Mouse (Mus musculus) MEL (cell line): Measurements from ENCODE around the gene Fah. TPM values are rescaled to one million over a fixed set of nuclear protein-coding genes. Genes with fewer than 3 reads are reported as not detected.

ENCODE experiments used
- DNase-seq: peaks from one replicate; pipeline ENCODE4 v3.0.0; 2011; ENCODE audit warnings: low read depth, low spot score
- H3K27ac ChIP-seq: 2 replicates; pipeline ENCODE4 v1.5.1; 2012; ENCODE audit warnings: low read depth, mild to moderate bottlenecking, control low read depth, low read length, moderate library complexity; ENCODE audit not compliant: control insufficient read depth
- H3K27me3 ChIP-seq, 2 experiments: fragments of 150-350 bp in 1 of 2; sonication (generic) in 1 of 2; 2 replicates each; pipeline ENCODE4 v1.6.1; 2012; ENCODE audit warnings: low read length in 2 of 2, mild to moderate bottlenecking in 2 of 2, improper control_type of control experiment in 1 of 2, moderate library complexity in 1 of 2; ENCODE audit not compliant: insufficient read depth in 2 of 2, control insufficient read depth in 1 of 2
- H3K36me3 ChIP-seq, 2 experiments: 2 replicates each; pipeline ENCODE4 v1.6.1; 2012 to 2014; ENCODE audit warnings: low read length in 2 of 2, improper control_type of control experiment in 1 of 2, inconsistent platforms in 1 of 2, mild to moderate bottlenecking in 1 of 2; ENCODE audit not compliant: insufficient read depth in 2 of 2, control insufficient read depth in 1 of 2
- H3K4me1 ChIP-seq, 2 experiments: fragments of 150-350 bp in 1 of 2; sonication (generic) in 1 of 2; 2 replicates each; pipeline ENCODE4 v1.6.1; 2012; ENCODE audit warnings: low read length in 2 of 2, improper control_type of control experiment in 1 of 2, mild to moderate bottlenecking in 1 of 2; ENCODE audit not compliant: insufficient read depth in 2 of 2, control insufficient read depth in 1 of 2
- H3K4me3 ChIP-seq, 2 experiments: fragments of 150-350 bp in 1 of 2; sonication (generic) in 1 of 2; 2 replicates each; pipeline ENCODE4 v1.5.1; 2012; ENCODE audit warnings: low read depth in 2 of 2, low read length in 2 of 2, mild to moderate bottlenecking in 2 of 2, moderate library complexity in 2 of 2, control low read depth in 1 of 2, improper control_type of control experiment in 1 of 2; ENCODE audit not compliant: control insufficient read depth in 1 of 2, insufficient read depth in 1 of 2
- H3K79me2 ChIP-seq: 2 replicates; pipeline ENCODE4 v1.6.1; 2012; ENCODE audit warnings: mild to moderate bottlenecking, low read length, moderate library complexity; ENCODE audit not compliant: control insufficient read depth, poor library complexity, insufficient read depth
- H3K9ac ChIP-seq: 2 replicates; pipeline ENCODE4 v1.6.1; 2012; ENCODE audit warnings: low read depth, mild to moderate bottlenecking, control low read depth, low read length, moderate library complexity; ENCODE audit not compliant: control insufficient read depth, poor library complexity, severe bottlenecking
- H3K9me3 ChIP-seq: fragments of 150-350 bp; sonication (generic); replicated peaks from 2 replicates; pipeline ENCODE4 v1.6.1; 2012; ENCODE audit warnings: mild to moderate bottlenecking, low read length, improper control_type of control experiment, moderate library complexity; ENCODE audit not compliant: insufficient read depth
- CHD1 ChIP-seq: IDR thresholded peaks from 2 replicates; pipeline ENCODE4 v1.6.1; 2012; ENCODE audit warnings: low read depth, mild to moderate bottlenecking, inconsistent platforms, low read length, improper control_type of control experiment
- E2F4 ChIP-seq: IDR thresholded peaks from 2 replicates; pipeline ENCODE4 v1.6.1; 2011; ENCODE audit warnings: low read depth, low read length, improper control_type of control experiment, borderline replicate concordance
- EP300 ChIP-seq, 2 experiments: IDR thresholded peaks; 2 replicates each; pipeline ENCODE4 v1.6.1; 2011; ENCODE audit warnings: improper control_type of control experiment in 2 of 2, low read length in 2 of 2, low read depth in 1 of 2, mild to moderate bottlenecking in 1 of 2
- ETS1 ChIP-seq: IDR thresholded peaks from 2 replicates; pipeline ENCODE4 v1.6.1; 2012; ENCODE audit warnings: low read depth, mild to moderate bottlenecking, inconsistent platforms, low read length, improper control_type of control experiment, moderate library complexity
- GABPA ChIP-seq: IDR thresholded peaks from 2 replicates; pipeline ENCODE4 v1.6.1; 2012; ENCODE audit warnings: low read depth, mild to moderate bottlenecking, inconsistent platforms, low read length, improper control_type of control experiment, moderate library complexity
- GATA1 ChIP-seq: IDR thresholded peaks from 2 replicates; pipeline ENCODE4 v1.6.1; 2011; ENCODE audit warnings: low read depth, low read length, improper control_type of control experiment
- HCFC1 ChIP-seq: IDR thresholded peaks from 2 replicates; pipeline ENCODE4 v1.6.1; 2012; ENCODE audit warnings: low read depth, mild to moderate bottlenecking, inconsistent platforms, low read length, improper control_type of control experiment, moderate library complexity
- KAT2A ChIP-seq: conservative IDR thresholded peaks from 2 replicates; pipeline ENCODE4 v1.6.1; 2012; ENCODE audit warnings: low read depth, low read length, improper control_type of control experiment, inconsistent platforms
- MAX ChIP-seq: IDR thresholded peaks from 2 replicates; pipeline ENCODE4 v1.6.1; 2011; ENCODE audit warnings: low read length, improper control_type of control experiment
- MEF2A ChIP-seq: IDR thresholded peaks from 2 replicates; pipeline ENCODE4 v1.6.1; 2014; ENCODE audit warnings: low read depth, mild to moderate bottlenecking, inconsistent platforms, low read length, improper control_type of control experiment; ENCODE audit not compliant: poor library complexity, insufficient replicate concordance, severe bottlenecking; ENCODE audit errors: extremely low read depth
- MYB ChIP-seq: IDR thresholded peaks from 2 replicates; pipeline ENCODE4 v1.6.1; 2011; ENCODE audit warnings: mild to moderate bottlenecking, low read depth, low read length, improper control_type of control experiment
- POLR2A ChIP-seq, 2 experiments: IDR thresholded peaks; 2 replicates each; pipeline ENCODE4 v1.6.1; 2011 to 2012; ENCODE audit warnings: low read length in 2 of 2, mild to moderate bottlenecking in 2 of 2, control low read depth in 1 of 2, improper control_type of control experiment in 1 of 2, low read depth in 1 of 2, moderate library complexity in 1 of 2; ENCODE audit not compliant: control insufficient read depth in 1 of 2, insufficient read depth in 1 of 2, poor library complexity in 1 of 2
- POLR2AphosphoS2 ChIP-seq: IDR thresholded peaks from 2 replicates; pipeline ENCODE4 v1.6.1; 2011; ENCODE audit warnings: low read length, improper control_type of control experiment
- POLR2AphosphoS5 ChIP-seq: IDR thresholded peaks from 2 replicates; pipeline ENCODE4 v1.6.1; 2012; ENCODE audit warnings: low read depth, borderline replicate concordance, mild to moderate bottlenecking, inconsistent platforms, low read length, moderate library complexity, mixed read lengths
- RCOR1 ChIP-seq: IDR thresholded peaks from 2 replicates; pipeline ENCODE4 v1.6.1; 2012; ENCODE audit warnings: low read depth, mild to moderate bottlenecking, inconsistent platforms, low read length, improper control_type of control experiment
- SMC3 ChIP-seq: IDR thresholded peaks from 2 replicates; pipeline ENCODE4 v1.6.1; 2011; ENCODE audit warnings: low read depth, low read length, improper control_type of control experiment
- TAL1 ChIP-seq: IDR thresholded peaks from 2 replicates; pipeline ENCODE4 v1.6.1; 2012; ENCODE audit warnings: mild to moderate bottlenecking, inconsistent platforms, low read length, moderate library complexity, mixed read lengths
- TCF12 ChIP-seq: IDR thresholded peaks from 2 replicates; pipeline ENCODE4 v1.6.1; 2014; ENCODE audit warnings: low read depth, mild to moderate bottlenecking, inconsistent platforms, low read length, improper control_type of control experiment, moderate library complexity
- UBTF ChIP-seq: IDR thresholded peaks from 2 replicates; pipeline ENCODE4 v1.6.1; 2012; ENCODE audit warnings: low read depth, mild to moderate bottlenecking, inconsistent platforms, low read length, improper control_type of control experiment, moderate library complexity, borderline replicate concordance; ENCODE audit not compliant: insufficient read depth
- ZMIZ1 ChIP-seq: IDR thresholded peaks from 2 replicates; pipeline ENCODE4 v1.6.1; 2012; ENCODE audit warnings: low read depth, mild to moderate bottlenecking, inconsistent platforms, low read length, improper control_type of control experiment, moderate library complexity
- polyA plus RNA-seq, 2 experiments: library from polyadenylated mRNA; stranded (reverse) in 1 of 2; unstranded in 1 of 2; fragments of >175 nt in 1 of 2; fragments of >200 nt in 1 of 2; gene quantifications; 2 replicates each; pipeline versions ENCODE4 v1.2.1 to v1.2.4; 2012; ENCODE audit warnings: low replicate concordance in 2 of 2, low read depth in 1 of 2; ENCODE audit not compliant: insufficient read length in 2 of 2, insufficient read depth in 1 of 2, missing spikeins in 1 of 2
- total RNA-seq: library from RNA; depleted of rRNA; stranded (reverse); fragments of 300-350 nt; gene quantifications from 2 replicates; pipeline ENCODE4 v1.2.3, GENCODE M21; 2012

Fah gene
- total and polyA plus RNA-seq, 3 experiments: not detected

GRCm38 (mm10) chr7:84587101-84587783 lies 19.3 kb downstream of the Fah start:
- DNase-seq: peak; percentile 43
- peaks cover 0 to 4% of the 10 kb centered on the region in 2 experiments; a peak in 2 of 4 replicates for H3K36me3 ChIP-seq
- no peaks in the 10 kb centered on the region for H3K79me2 ChIP-seq
- no peak overlapping the region for H3K9ac ChIP-seq
- no peaks in the 10 kb centered on the region for H3K9me3 ChIP-seq
- no peak for TF ChIP-seq POLR2AphosphoS2
- TF ChIP-seq RCOR1: peak; percentile 29; the same call in 1 of the 2 replicates
- TF ChIP-seq HCFC1: no peak
- TF ChIP-seq KAT2A: no peak
- TF ChIP-seq EP300 (IDR thresholded peaks at IDR 0.05; ENCODE audit: low read depth in 1 of 2, low read length in 2 of 2): peak in 1 of 2 experiments; percentile 65; a peak in 2 of 4 replicates
- TF ChIP-seq MYB: no peak
- TF ChIP-seq ETS1: no peak
- TF ChIP-seq CHD1: no peak
- TF ChIP-seq POLR2AphosphoS5: no peak
- peak; percentile 68 for TF ChIP-seq GATA1
- TF ChIP-seq MEF2A: no peak
- no peak for TF ChIP-seq UBTF
- no peak for TF ChIP-seq ZMIZ1
- no peak for TF ChIP-seq POLR2A (IDR thresholded peaks at IDR 0.05; ENCODE audit: control insufficient read depth in 1 of 2, insufficient read depth in 1 of 2, low read depth in 1 of 2, low read length in 2 of 2, poor library complexity in 1 of 2)
- TF ChIP-seq MAX: no peak
- TF ChIP-seq TAL1: peak; percentile 33; the same call in 1 of the 2 replicates
- TF ChIP-seq E2F4: no peak
- TF ChIP-seq GABPA: no peak
- TF ChIP-seq TCF12: peak; percentile 85
- TF ChIP-seq SMC3: no peak
- H3K27ac ChIP-seq: no peak overlapping the region
- H3K4me1 ChIP-seq: peaks cover 0 to 9% of the 10 kb centered on the region in 2 experiments; a peak in 3 of 4 replicates
- no peaks in the 10 kb centered on the region; a peak in 1 of 4 replicates for H3K27me3 ChIP-seq
- no peak overlapping the region for H3K4me3 ChIP-seq
